ENCODE assay signal across 8 mouse cellular contexts in the genomic region with DNA sequence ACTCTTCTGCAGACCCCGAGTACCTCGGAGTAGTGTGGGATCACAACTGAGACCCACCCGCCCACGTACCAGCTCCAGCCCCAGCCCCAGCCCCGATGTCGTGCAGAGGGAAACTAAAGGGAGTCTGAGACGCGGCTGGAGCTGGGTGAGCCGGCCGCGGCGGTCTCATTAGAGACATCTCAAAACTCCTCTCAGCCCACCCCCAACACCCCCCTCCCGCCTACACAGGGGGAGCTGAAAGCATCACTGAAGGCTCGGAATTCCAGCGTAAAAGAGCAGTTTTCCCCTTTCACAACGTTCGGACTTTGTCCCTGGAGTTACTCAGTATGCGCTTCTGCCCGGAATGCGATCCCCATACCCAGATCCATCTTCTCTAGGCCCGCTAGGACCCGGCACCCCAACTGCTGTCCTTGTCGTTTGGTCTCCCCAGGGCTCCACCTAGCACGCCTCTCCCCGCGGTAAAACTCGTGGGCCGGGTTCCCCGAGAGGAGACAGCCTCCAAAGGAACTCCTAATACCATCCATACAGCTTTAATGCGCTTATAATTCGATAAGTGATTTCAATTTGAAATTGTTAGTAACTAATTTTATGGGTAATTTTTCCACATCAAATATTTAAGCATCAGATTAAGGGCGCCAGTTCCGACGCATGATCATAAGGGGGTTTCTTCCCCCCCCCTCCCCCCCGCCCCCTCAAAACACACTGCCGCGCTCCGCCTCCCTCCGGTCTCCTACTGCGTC.
DNase-seq lines count a peak whose midpoint lies in the region; ATAC-seq and TF ChIP-seq lines count a peak whose summit lies in the region.

No protein-coding gene starts in this region.

- peak overlapping the region; percentile 76 for H3K4me2 ChIP-seq in embryonic facial prominence, embryonic 12.5 days (replicated peaks)
- peak overlapping the region; percentile 83 for H3K4me2 ChIP-seq in hindbrain, embryonic 14.5 days (replicated peaks)
- peak overlapping the region; percentile 81 for H3K4me2 ChIP-seq in liver, embryonic 11.5 days
- peak overlapping the region; percentile 88 for H3K4me2 ChIP-seq in neural tube, embryonic 12.5 days (replicated peaks)

- H3K4me1 ChIP-seq in lung, adult 2 months (ENCODE audit: control insufficient read depth, insufficient read depth, low read length) = no peaks in the 10 kb centered on the region
- peaks cover 15% of the 10 kb centered on the region; the same call in 1 of the 2 replicates for H3K4me1 ChIP-seq in embryonic facial prominence, embryonic 12.5 days
- peaks cover 70% of the 10 kb centered on the region for H3K4me1 ChIP-seq in hindbrain, embryonic 14.5 days (replicated peaks; ENCODE audit: control insufficient read depth, insufficient read depth, low read length)
- H3K4me1 ChIP-seq in liver, embryonic 11.5 days (replicated peaks; ENCODE audit: control insufficient read depth, insufficient read depth, low read length) = peaks cover 14% of the 10 kb centered on the region
- H3K4me1 ChIP-seq in neural tube, embryonic 12.5 days = peaks cover 55% of the 10 kb centered on the region

- H3K27me3 ChIP-seq in embryonic facial prominence, embryonic 12.5 days = peaks cover 7% of the 10 kb centered on the region
- H3K27me3 ChIP-seq in hindbrain, embryonic 14.5 days (ENCODE audit: control insufficient read depth, insufficient read depth, low read length) = no peaks in the 10 kb centered on the region
- peaks cover 37% of the 10 kb centered on the region for H3K27me3 ChIP-seq in liver, embryonic 11.5 days (replicated peaks; ENCODE audit: control insufficient read depth, insufficient read depth, low read length)
- no peaks in the 10 kb centered on the region for H3K27me3 ChIP-seq in neural tube, embryonic 12.5 days (replicated peaks)

- peak overlapping the region; percentile 26 for H3K4me3 ChIP-seq in lung, adult 2 months (replicated peaks; ENCODE audit: extremely low read depth, low read depth, low read length)
- peak overlapping the region; percentile 39 for H3K4me3 ChIP-seq in embryonic facial prominence, embryonic 12.5 days
- peak overlapping the region; percentile 36 for H3K4me3 ChIP-seq in hindbrain, embryonic 14.5 days (replicated peaks; ENCODE audit: low read length)
- H3K4me3 ChIP-seq in liver, embryonic 11.5 days (ENCODE audit: low read depth, low read length) = peak overlapping the region; percentile 43
- H3K4me3 ChIP-seq in neural tube, embryonic 12.5 days = peak overlapping the region; percentile 41

- TF ChIP-seq POLR2A in lung, adult 2 months (IDR thresholded peaks at IDR 0.05; ENCODE audit: borderline replicate concordance, extremely low read depth, low read depth, low read length) = no peak

- peak; percentile 45 for DNase-seq in lung, adult 2 months
- no peak for DNase-seq in lung, postnatal 25 days (ENCODE audit: low spot score)
- DNase-seq in adrenal gland, adult 18-20 months (ENCODE audit: low spot score in 2 of 2) = peak; percentile 54 to 56
- DNase-seq in hindbrain, embryonic 14.5 days (ENCODE audit: low spot score) = no peak
- DNase-seq in liver, embryonic 11.5 days (ENCODE audit: low spot score) = peak; percentile 71
- DNase-seq in thymus, postnatal 36 days = no peak

- TF ChIP-seq CTCF in lung, adult 2 months (IDR thresholded peaks at IDR 0.05; ENCODE audit: insufficient read depth, low read length) = no peak

- no peaks in the 10 kb centered on the region for H3K36me3 ChIP-seq in embryonic facial prominence, embryonic 12.5 days
- no peaks in the 10 kb centered on the region; the same call in 1 of the 2 replicates for H3K36me3 ChIP-seq in hindbrain, embryonic 14.5 days (replicated peaks; ENCODE audit: control insufficient read depth, insufficient read depth)
- H3K36me3 ChIP-seq in liver, embryonic 11.5 days (ENCODE audit: control insufficient read depth, insufficient read depth, low read length) = no peaks in the 10 kb centered on the region
- H3K36me3 ChIP-seq in neural tube, embryonic 12.5 days = no peaks in the 10 kb centered on the region

- H3K27ac ChIP-seq in embryonic facial prominence, embryonic 12.5 days = peak overlapping the region; percentile 87
- peak overlapping the region; percentile 94 for H3K27ac ChIP-seq in hindbrain, embryonic 14.5 days
- H3K27ac ChIP-seq in liver, embryonic 11.5 days (ENCODE audit: low read depth, low read length) = peak overlapping the region; percentile 4; the same call in 1 of the 2 replicates
- peak overlapping the region; percentile 89 for H3K27ac ChIP-seq in neural tube, embryonic 12.5 days

- H3K9me3 ChIP-seq in embryonic facial prominence, embryonic 12.5 days = no peaks in the 10 kb centered on the region
- H3K9me3 ChIP-seq in hindbrain, embryonic 14.5 days (ENCODE audit: control insufficient read depth, low read length) = no peaks in the 10 kb centered on the region
- no peaks in the 10 kb centered on the region for H3K9me3 ChIP-seq in liver, embryonic 11.5 days (ENCODE audit: control insufficient read depth, low read length)
- H3K9me3 ChIP-seq in neural tube, embryonic 12.5 days = no peaks in the 10 kb centered on the region

- WGBS in lung, adult 2 months = 3% methylated on average over 40 of the region's 40 CpGs
- WGBS in embryonic facial prominence, embryonic 12.5 days = under 1% methylated on average over 39 of the region's 40 CpGs
- WGBS in hindbrain, embryonic 14.5 days = under 1% methylated on average over 38 of the region's 40 CpGs
- WGBS in liver, embryonic 11.5 days = under 1% methylated on average over 38 of the region's 40 CpGs
- under 1% methylated on average over 40 of the region's 40 CpGs for WGBS in neural tube, embryonic 12.5 days

- H3K9ac ChIP-seq in embryonic facial prominence, embryonic 12.5 days = peak overlapping the region; percentile 62
- H3K9ac ChIP-seq in hindbrain, embryonic 14.5 days = peak overlapping the region; percentile 67
- peak overlapping the region; percentile 46 for H3K9ac ChIP-seq in liver, embryonic 11.5 days (ENCODE audit: low read depth, low read length)
- peak overlapping the region; percentile 69 for H3K9ac ChIP-seq in neural tube, embryonic 12.5 days

- ATAC-seq in embryonic facial prominence, embryonic 12.5 days (ENCODE audit: insufficient number of reproducible peaks, insufficient read depth, low FRiP score, low TSS enrichment) = peak; percentile 36; the same call in 1 of the 2 replicates
- ATAC-seq in hindbrain, embryonic 14.5 days (ENCODE audit: low FRiP score) = peak; percentile 32
- ATAC-seq in liver, embryonic 11.5 days (replicated peaks; ENCODE audit: low FRiP score) = peak; percentile 28; the same call in 1 of the 2 replicates
- ATAC-seq in neural tube, embryonic 12.5 days (ENCODE audit: low FRiP score, low read depth) = peak; percentile 31

Comparison
In these comparisons a context has a peak if more than half of its experiments do, and no peak if none do; other contexts are left out.
1. DNase-seq: peak in lung, adult 2 months (single experiment), adrenal gland, adult 18-20 months (2 of 2) and liver, embryonic 11.5 days (single experiment); none in lung, postnatal 25 days (single experiment), hindbrain, embryonic 14.5 days (single experiment) and thymus, postnatal 36 days (0 of 2).
2. H3K27ac ChIP-seq: peak in every context shown above with its lines; median percentile 94 in hindbrain, embryonic 14.5 days; 89 in neural tube, embryonic 12.5 days; 87 in embryonic facial prominence, embryonic 12.5 days; 4 in liver, embryonic 11.5 days.
3. Peak in every context shown above with its lines, with median percentiles within 50 percentile points of each other: H3K4me3 ChIP-seq, ATAC-seq, H3K4me2 ChIP-seq and H3K9ac ChIP-seq.